Mouse (Mus musculus) intestine, embryonic 15.5 days (tissue): ENCODE results near the gene Ccn1. TPM values are rescaled to one million over a fixed set of nuclear protein-coding genes. Genes with fewer than 3 reads are reported as not detected.

Source experiments
- ATAC-seq: fragments of 200-750 bp; cut with Nextera tagmentation; 2 replicates; pipeline ENCODE4 v1.8.0; 2017; ENCODE audit warnings: moderate TSS enrichment, moderate library complexity
- H3K27ac ChIP-seq: fragments of 300-500 bp; sonication (generic); 2 replicates; pipeline ENCODE4 v1.5.1; 2015; ENCODE audit warnings: mild to moderate bottlenecking, inconsistent platforms
- H3K27me3 ChIP-seq: fragments of 300-500 bp; sonication (generic); replicated peaks from 2 replicates; pipeline ENCODE4 v1.6.1; 2015; ENCODE audit warnings: inconsistent platforms
- H3K36me3 ChIP-seq: fragments of 300-500 bp; sonication (generic); 2 replicates; pipeline ENCODE4 v1.6.1; 2015; ENCODE audit warnings: inconsistent platforms
- H3K4me1 ChIP-seq: fragments of 300-500 bp; sonication (generic); replicated peaks from 2 replicates; pipeline ENCODE4 v1.6.1; 2015; ENCODE audit warnings: inconsistent platforms
- H3K4me2 ChIP-seq: fragments of 300-500 bp; sonication (generic); replicated peaks from 2 replicates; pipeline ENCODE4 v1.6.1; 2015; ENCODE audit warnings: mild to moderate bottlenecking, inconsistent platforms
- H3K4me3 ChIP-seq: fragments of 300-500 bp; sonication (generic); replicated peaks from 2 replicates; pipeline ENCODE4 v1.5.1; 2015; ENCODE audit warnings: inconsistent platforms
- H3K9ac ChIP-seq: fragments of 300-500 bp; sonication (generic); 2 replicates; pipeline ENCODE4 v1.6.1; 2015; ENCODE audit warnings: inconsistent platforms
- H3K9me3 ChIP-seq: fragments of 300-500 bp; sonication (generic); 2 replicates; pipeline ENCODE4 v1.6.1; 2016; ENCODE audit warnings: inconsistent platforms
- WGBS: fragments of 180-500 bp; shearing (Covaris S2); methylation state at CpG from one replicate; pipeline ENCODE4 v1.1.7; 2015; 5-methylcytosine and 5-hydroxymethylcytosine counted together
- polyA plus RNA-seq: library from polyadenylated mRNA; unstranded; fragments of >200 nt; fragmentation: Nextera tagmentation; extraction: Ambion mirVana; gene quantifications from 2 replicates; pipeline ENCODE4 v1.2.1, GENCODE M21; 2015

Gene Ccn1
- polyA plus RNA-seq, 1 experiment from 2014 or later = 50.4 TPM

DNA sequence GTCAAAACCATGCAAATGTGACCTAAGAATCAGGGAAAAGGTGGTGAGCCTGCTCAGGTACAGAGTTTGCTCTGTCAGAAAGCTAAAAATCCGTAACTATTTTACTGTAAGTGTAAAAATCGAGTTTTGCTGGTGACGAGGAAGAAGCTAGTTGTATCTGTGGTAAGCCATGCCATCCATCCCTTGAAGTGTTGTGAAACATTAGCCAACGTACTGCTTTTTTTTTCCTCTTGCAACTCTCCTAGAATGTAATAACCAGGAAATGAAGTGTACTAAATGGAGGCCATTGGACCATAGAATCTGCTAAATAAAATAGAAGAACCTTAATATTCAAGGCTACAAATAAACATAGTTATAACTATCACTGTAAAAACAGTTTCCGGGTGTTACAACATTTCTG, 41.5 kb downstream of the Ccn1 start:
- no peaks in the 10 kb centered on the region for H3K27me3 ChIP-seq
- ATAC-seq = no peak
- no peak overlapping the region for H3K27ac ChIP-seq
- H3K4me1 ChIP-seq = no peaks in the 10 kb centered on the region
- H3K4me3 ChIP-seq = no peak overlapping the region
- peaks cover 8% of the 10 kb centered on the region; the same call in 1 of the 2 replicates for H3K36me3 ChIP-seq
- no peak overlapping the region for H3K4me2 ChIP-seq
- H3K9me3 ChIP-seq = no peaks in the 10 kb centered on the region
- 89% methylated on average over 5 of the region's 5 CpGs for WGBS
- no peak overlapping the region for H3K9ac ChIP-seq

DNA sequence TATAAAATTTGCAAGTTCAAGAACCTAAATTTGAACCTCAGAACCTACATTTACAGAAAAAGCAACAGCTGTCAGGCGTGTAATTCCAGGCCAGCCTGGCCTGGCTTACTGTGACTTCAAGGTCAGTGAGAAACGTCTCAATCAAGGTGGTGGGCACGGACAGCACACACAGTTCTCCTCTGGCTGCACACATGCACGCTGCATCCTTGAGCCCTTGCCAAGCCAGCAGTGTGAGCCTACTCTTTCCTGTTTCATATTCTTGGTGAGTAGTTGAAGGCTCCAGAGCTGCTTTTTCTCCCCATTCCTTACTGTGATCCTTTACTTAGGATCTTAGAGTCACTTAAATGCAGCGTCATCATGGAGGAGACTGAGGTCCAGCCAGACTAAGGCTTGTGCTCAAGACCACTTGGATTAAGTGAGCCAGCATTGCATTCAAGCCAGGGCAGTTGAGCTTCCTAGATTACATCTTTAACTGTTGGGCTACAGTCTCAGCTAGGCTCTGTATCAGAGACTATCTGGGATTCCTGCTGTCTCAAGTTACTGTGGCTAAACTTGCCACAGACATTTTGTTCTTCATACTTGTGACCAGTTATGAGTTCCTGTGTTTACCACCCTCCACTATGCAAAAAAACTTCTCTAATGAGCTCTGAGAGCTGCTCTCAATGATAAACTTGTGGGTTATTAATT, 44.2 kb downstream of the Ccn1 start:
- WGBS = 78% methylated on average over 5 of the region's 5 CpGs
- Histone ChIP-seq H3K4me1 (peaks cover 5% of the 10 kb centered on the region; the same call in 1 of the 2 replicates), H3K4me2 (no peak overlapping the region), H3K27ac (no peak overlapping the region), H3K9me3 (no peaks in the 10 kb centered on the region), H3K9ac (no peak overlapping the region), H3K4me3 (no peak overlapping the region), H3K36me3 (peaks cover 8% of the 10 kb centered on the region; the same call in 1 of the 2 replicates), H3K27me3 (no peaks in the 10 kb centered on the region)
- no peak for ATAC-seq

DNA sequence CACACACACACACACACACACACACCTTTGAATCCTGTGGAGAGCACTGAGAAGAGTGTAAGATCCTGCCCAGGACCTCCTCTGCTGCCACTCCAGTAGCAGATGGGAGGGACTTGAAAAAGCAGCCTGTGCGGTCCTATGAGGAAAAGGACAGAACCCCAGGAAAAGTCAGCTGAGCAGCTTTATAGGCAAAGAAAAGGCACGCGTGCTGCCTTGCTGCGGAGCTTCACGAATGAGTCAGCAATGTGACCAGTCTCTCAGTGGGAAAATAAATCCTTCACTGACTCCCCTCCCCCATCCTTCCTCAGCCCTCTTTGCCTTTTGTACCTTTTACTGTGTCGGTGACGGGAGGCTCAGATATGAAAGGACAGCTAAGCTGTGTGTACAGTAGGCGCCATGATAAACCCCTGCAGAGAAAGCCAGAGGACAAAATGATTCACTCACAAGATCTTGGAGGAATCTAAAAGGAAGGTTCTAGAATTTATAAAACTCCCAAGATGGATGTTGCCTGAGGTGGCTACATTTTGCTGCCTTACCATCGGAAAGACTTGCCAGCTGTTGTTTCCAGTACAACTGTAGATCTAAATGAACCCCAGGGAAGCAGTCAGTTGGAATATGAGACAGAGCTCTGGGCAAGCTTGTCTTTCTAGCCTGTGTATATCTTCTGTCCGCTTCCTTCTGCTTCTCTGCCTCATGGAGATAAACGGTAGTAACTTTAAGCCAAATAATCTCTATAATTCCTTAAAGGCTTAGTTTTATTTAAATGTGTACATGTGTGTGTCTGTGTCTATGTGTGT, 47.2 kb downstream of the Ccn1 start:
- H3K27ac ChIP-seq = peak overlapping the region; percentile 7; the same call in 1 of the 2 replicates
- H3K4me1 ChIP-seq = peaks cover 5% of the 10 kb centered on the region; the same call in 1 of the 2 replicates
- H3K9ac ChIP-seq = no peak overlapping the region
- H3K27me3 ChIP-seq = no peaks in the 10 kb centered on the region
- no peaks in the 10 kb centered on the region for H3K9me3 ChIP-seq
- H3K4me2 ChIP-seq = no peak overlapping the region
- H3K4me3 ChIP-seq = no peak overlapping the region
- peak; percentile 79 for ATAC-seq
- peaks cover 12% of the 10 kb centered on the region for H3K36me3 ChIP-seq
- WGBS = 42% methylated on average over 11 of the region's 11 CpGs

DNA sequence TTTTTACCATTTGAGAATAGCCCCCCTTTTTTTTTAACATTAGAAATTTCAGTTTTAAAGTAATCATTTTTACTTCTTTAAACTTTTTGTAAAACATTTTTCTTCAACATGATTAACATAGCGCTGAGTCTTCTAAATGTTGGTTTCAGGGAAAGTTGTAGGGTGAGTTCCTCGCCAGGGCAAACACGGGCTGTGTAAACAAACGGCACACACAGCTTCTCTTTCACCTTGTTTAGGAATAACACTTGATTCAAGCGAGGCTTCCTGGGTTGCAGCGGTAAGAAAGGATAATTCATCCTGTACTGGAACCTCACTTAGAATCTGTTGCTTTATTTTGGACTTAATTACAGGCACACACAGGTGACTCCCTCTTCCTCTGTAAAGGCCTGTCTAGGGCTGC, 48.4 kb downstream of the Ccn1 start:
- ATAC-seq = no peak
- peaks cover 12% of the 10 kb centered on the region for H3K36me3 ChIP-seq

DNA sequence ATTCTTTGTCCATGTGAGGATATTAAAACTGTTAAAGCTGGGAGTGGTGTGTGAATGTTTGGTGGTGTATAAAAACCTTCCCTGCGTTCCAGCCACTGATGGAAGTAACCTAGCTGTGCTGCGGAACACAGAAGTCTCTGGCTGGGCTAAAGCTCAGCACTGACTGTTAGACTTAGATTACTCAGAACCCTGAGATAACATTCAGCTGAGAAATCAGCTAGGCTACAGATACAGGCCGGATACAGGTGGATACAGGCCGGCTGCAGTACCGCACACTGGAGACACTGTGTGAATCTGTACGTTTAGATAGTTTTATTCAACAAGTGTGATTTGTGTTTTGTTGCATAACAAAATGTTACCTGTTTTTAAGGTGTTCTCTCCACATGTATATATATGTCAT, 49.0 kb downstream of the Ccn1 start:
- H3K27ac ChIP-seq = no peak overlapping the region
- peaks cover 5% of the 10 kb centered on the region; the same call in 1 of the 2 replicates for H3K4me1 ChIP-seq
- peaks cover 12% of the 10 kb centered on the region for H3K36me3 ChIP-seq
- no peaks in the 10 kb centered on the region for H3K27me3 ChIP-seq
- H3K9ac ChIP-seq = no peak overlapping the region
- ATAC-seq = no peak
- H3K9me3 ChIP-seq = no peaks in the 10 kb centered on the region
- H3K4me2 ChIP-seq = no peak overlapping the region
- WGBS = 64% methylated on average over 6 of the region's 6 CpGs
- H3K4me3 ChIP-seq = no peak overlapping the region

More for the DNA sequence above, 48.4 kb downstream of the Ccn1 start:
- no peak overlapping the region for H3K4me3 ChIP-seq
- no peaks in the 10 kb centered on the region for H3K9me3 ChIP-seq
- peaks cover 5% of the 10 kb centered on the region; the same call in 1 of the 2 replicates for H3K4me1 ChIP-seq
- 38% methylated on average over 6 of the region's 6 CpGs for WGBS
- no peak overlapping the region for H3K9ac ChIP-seq
- H3K27ac ChIP-seq = no peak overlapping the region
- no peaks in the 10 kb centered on the region for H3K27me3 ChIP-seq
- no peak overlapping the region for H3K4me2 ChIP-seq

DNA sequence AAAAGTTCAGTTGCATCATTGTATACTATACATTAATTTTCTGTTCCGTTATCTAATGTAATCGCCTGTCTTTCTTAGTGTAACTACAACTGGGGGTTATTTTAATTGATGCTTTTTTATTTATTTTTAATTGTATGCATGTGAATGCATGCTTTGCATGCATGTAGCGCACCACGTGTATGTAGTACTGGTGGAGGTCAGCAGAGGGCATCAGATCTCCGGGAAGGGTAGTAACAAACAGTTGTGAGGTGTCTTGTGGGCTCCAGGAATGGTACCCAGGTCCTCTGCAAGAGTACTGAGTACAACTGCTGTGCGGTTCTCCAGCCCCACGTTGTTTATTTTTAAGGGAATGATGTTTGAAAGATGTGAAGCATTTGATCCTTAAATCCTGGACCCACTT, 50.7 kb downstream of the Ccn1 start:
- Histone ChIP-seq H3K27ac (no peak overlapping the region), H3K36me3 (peaks cover 14% of the 10 kb centered on the region), H3K9me3 (no peaks in the 10 kb centered on the region), H3K4me1 (peaks cover 5% of the 10 kb centered on the region; the same call in 1 of the 2 replicates), H3K4me3 (no peak overlapping the region), H3K9ac (no peak overlapping the region), H3K4me2 (no peak overlapping the region), H3K27me3 (no peaks in the 10 kb centered on the region)
- 87% methylated on average over 7 of the region's 7 CpGs for WGBS
- no peak for ATAC-seq

Other genes starting within 250 kb of the Ccn1 start
- gene Znhit6, start 73.8 kb downstream of the Ccn1 start, polyA plus RNA-seq = 32.1 and 33.7 TPM in 2 replicates
- 45.3 and 53.5 TPM in 2 replicates for gene Ddah1, start 108.7 kb upstream of the Ccn1 start, polyA plus RNA-seq